Mouse (Mus musculus): ENCODE measurements around the gene Arl4d. TPM values are rescaled to one million over a fixed set of nuclear protein-coding genes. Genes with fewer than 3 reads are reported as not detected.

Arl4d gene
- total RNA-seq, 2 experiments from 2014 or later = 12.9 to 13.8 TPM

Other genes with a start within 250 kb of the Arl4d start
- 10 to 100 TPM; 41.4 to 43.7 TPM for gene Aarsd1, start 247.9 kb upstream of the Arl4d start, total RNA-seq (2021)
- 1 to 10 TPM; 7.1 to 8.8 TPM for gene Gm27029, start 240.7 kb upstream of the Arl4d start, total RNA-seq (2021)
- gene Rundc1, start 240.5 kb upstream of the Arl4d start, total RNA-seq (2021) = 10 to 100 TPM; 34.8 to 36.3 TPM
- 1 to 10 TPM; 1.7 to 2.0 TPM for gene Ptges3l, start 240.2 kb upstream of the Arl4d start, total RNA-seq (2021)
- 10 to 100 TPM; 28.5 to 39.7 TPM for gene Rpl27, start 223.2 kb upstream of the Arl4d start, total RNA-seq (2021)
- 1 to 10 TPM; 2.5 to 3.1 TPM for gene Ifi35, start 217.1 kb upstream of the Arl4d start, total RNA-seq (2021)
- 100 to 1,000 TPM; 123 TPM for gene Rnd2, start 200.5 kb upstream of the Arl4d start, total RNA-seq (2021)
- gene Vat1, start 199.3 kb upstream of the Arl4d start, total RNA-seq (2021) = 10 to 100 TPM; 28.0 to 28.2 TPM
- gene Brca1, start 113.6 kb upstream of the Arl4d start, total RNA-seq (2021) = 1 to 10 TPM in 1 of 2 experiments, under 1 TPM in 1; 0.96 to 1.6 TPM
- gene Nbr1, start 113.4 kb upstream of the Arl4d start, total RNA-seq (2021) = 100 to 1,000 TPM; 142 to 194 TPM
- 1 to 10 TPM; 1.3 to 2.7 TPM for gene Tmem106a, start 83.3 kb upstream of the Arl4d start, total RNA-seq (2021)
- gene Gm11634, start 66.3 kb upstream of the Arl4d start, total RNA-seq (2021) = not detected
- 1 to 10 TPM; 6.7 to 9.4 TPM for gene Rdm1, start 38.3 kb upstream of the Arl4d start, total RNA-seq (2021)
- 10 to 100 TPM; 35.6 to 40.4 TPM for gene Dhx8, start 67.4 kb downstream of the Arl4d start, total RNA-seq (2021)
- 10 to 100 TPM; 15.1 to 16.3 TPM for gene Etv4, start 119.8 kb downstream of the Arl4d start, total RNA-seq (2021)
- under 1 TPM; 0.43 to 0.50 TPM for gene Meox1, start 228.8 kb downstream of the Arl4d start, total RNA-seq (2021)

Measured in layer of hippocampus, postnatal 36 days (tissue).